Mouse (Mus musculus): Measurements from ENCODE around the gene BC051665. TPM values are rescaled to one million over a fixed set of nuclear protein-coding genes. Genes with fewer than 3 reads are reported as not detected.

The BC051665 gene
- not detected for polyA plus RNA-seq (2014; fragmentation: Illumina TruSeq; extraction: RNeasy Lipid Tissue Mini Kit (QIAGEN cat#74804); ENCODE audit: low read depth, low replicate concordance)

GRCm38 (mm10) chr13:60786264-60786663 is at the start of gene BC051665:
BC051665 (minus strand) TSS chr13:60786364.

GRCm38 (mm10) chr13:60802749-60803148 is 16.6 kb upstream of the BC051665 start, which contains the start of gene Ctsll3:
Ctsll3 (minus strand) TSS chr13:60802849.

Other genes starting within 250 kb of the BC051665 start
- 39.8 TPM for gene Dapk1, start 184.4 kb downstream of the BC051665 start, polyA plus RNA-seq (2014; fragmentation: Illumina TruSeq; extraction: RNeasy Lipid Tissue Mini Kit (QIAGEN cat#74804); ENCODE audit: low read depth, low replicate concordance)
- gene Ctsll3, start 16.5 kb upstream of the BC051665 start, polyA plus RNA-seq (2014; fragmentation: Illumina TruSeq; extraction: RNeasy Lipid Tissue Mini Kit (QIAGEN cat#74804); ENCODE audit: low read depth, low replicate concordance), result not detected
- not detected for gene 4930486L24Rik, start 78.1 kb upstream of the BC051665 start, polyA plus RNA-seq (2014; fragmentation: Illumina TruSeq; extraction: RNeasy Lipid Tissue Mini Kit (QIAGEN cat#74804); ENCODE audit: low read depth, low replicate concordance)
- gene Gm49392, start 110.5 kb upstream of the BC051665 start, polyA plus RNA-seq (2014; fragmentation: Illumina TruSeq; extraction: RNeasy Lipid Tissue Mini Kit (QIAGEN cat#74804); ENCODE audit: low read depth, low replicate concordance), result 0.37 TPM
- 9.2 TPM for gene Ctla2b, start 111.1 kb upstream of the BC051665 start, polyA plus RNA-seq (2014; fragmentation: Illumina TruSeq; extraction: RNeasy Lipid Tissue Mini Kit (QIAGEN cat#74804); ENCODE audit: low read depth, low replicate concordance)
- gene Tpbpb, start 118.5 kb upstream of the BC051665 start, polyA plus RNA-seq (2014; fragmentation: Illumina TruSeq; extraction: RNeasy Lipid Tissue Mini Kit (QIAGEN cat#74804); ENCODE audit: low read depth, low replicate concordance), result not detected
- not detected for gene Gm49393, start 149.2 kb upstream of the BC051665 start, polyA plus RNA-seq (2014; fragmentation: Illumina TruSeq; extraction: RNeasy Lipid Tissue Mini Kit (QIAGEN cat#74804); ENCODE audit: low read depth, low replicate concordance)
- 0.93 TPM for gene Gm49391, start 150.2 kb upstream of the BC051665 start, polyA plus RNA-seq (2014; fragmentation: Illumina TruSeq; extraction: RNeasy Lipid Tissue Mini Kit (QIAGEN cat#74804); ENCODE audit: low read depth, low replicate concordance)
- gene Ctla2a, start 150.3 kb upstream of the BC051665 start, polyA plus RNA-seq (2014; fragmentation: Illumina TruSeq; extraction: RNeasy Lipid Tissue Mini Kit (QIAGEN cat#74804); ENCODE audit: low read depth, low replicate concordance), result 7.3 TPM
- gene Tpbpa, start 155.6 kb upstream of the BC051665 start, polyA plus RNA-seq (2014; fragmentation: Illumina TruSeq; extraction: RNeasy Lipid Tissue Mini Kit (QIAGEN cat#74804); ENCODE audit: low read depth, low replicate concordance), result not detected
- not detected for gene Ctsj, start 219.6 kb upstream of the BC051665 start, polyA plus RNA-seq (2014; fragmentation: Illumina TruSeq; extraction: RNeasy Lipid Tissue Mini Kit (QIAGEN cat#74804); ENCODE audit: low read depth, low replicate concordance)